Mouse (Mus musculus) stomach, embryonic 16.5 days (tissue): ENCODE measurements around the gene Ccdc171. TPM values are rescaled to one million over a fixed set of nuclear protein-coding genes. Genes with fewer than 3 reads are reported as not detected.
A peak's percentile ranks its signal among the peaks of the same experiment; 100 is the strongest.
"Not testable (repeated sequence)": the region's sequence is repeated elsewhere in the genome, so short reads cannot be mapped to it uniquely, and the experiment has no call there.

Experiments
- ATAC-seq: fragments of 200-750 bp; cut with Nextera tagmentation; 2 replicates; pipeline ENCODE4 v1.8.0; 2017; ENCODE audit warnings: moderate number of reproducible peaks, moderate TSS enrichment; ENCODE audit not compliant: insufficient read depth, low FRiP score
- H3K27ac ChIP-seq: fragments of 300-500 bp; sonication (generic); 2 replicates; pipeline ENCODE4 v1.5.1; 2014; ENCODE audit warnings: low read length
- H3K27me3 ChIP-seq: fragments of 300-500 bp; sonication (generic); 2 replicates; pipeline ENCODE4 v1.6.1; 2014; ENCODE audit warnings: low read length, control low read depth, mixed read lengths; ENCODE audit not compliant: control insufficient read depth, insufficient read depth
- H3K36me3 ChIP-seq: fragments of 300-500 bp; sonication (generic); 2 replicates; pipeline ENCODE4 v1.6.1; 2014; ENCODE audit warnings: low read length; ENCODE audit not compliant: control insufficient read depth, insufficient read depth
- H3K4me1 ChIP-seq: fragments of 300-500 bp; sonication (generic); 2 replicates; pipeline ENCODE4 v1.6.1; 2014; ENCODE audit warnings: low read length, control low read depth, mixed read lengths; ENCODE audit not compliant: control insufficient read depth, insufficient read depth
- H3K4me2 ChIP-seq: fragments of 300-500 bp; sonication (generic); 2 replicates; pipeline ENCODE4 v1.6.1; 2014; ENCODE audit warnings: low read depth, low read length, mixed read lengths
- H3K4me3 ChIP-seq: fragments of 300-500 bp; sonication (generic); replicated peaks from 2 replicates; pipeline ENCODE4 v1.5.1; 2014; ENCODE audit warnings: mild to moderate bottlenecking, low read length
- H3K9ac ChIP-seq: fragments of 300-500 bp; sonication (generic); 2 replicates; pipeline ENCODE4 v1.6.1; 2014; ENCODE audit warnings: low read length
- H3K9me3 ChIP-seq: fragments of 300-500 bp; sonication (generic); replicated peaks from 2 replicates; pipeline ENCODE4 v1.6.1; 2016; ENCODE audit warnings: low read length, control low read depth; ENCODE audit not compliant: control insufficient read depth
- WGBS: fragments of 180-500 bp; shearing (Covaris S2); extraction: QIAGEN DNeasy Blood & Tissue Kit; methylation state at CpG from one replicate; pipeline ENCODE4 v1.1.7; 2014; 5-methylcytosine and 5-hydroxymethylcytosine counted together
- polyA plus RNA-seq: library from polyadenylated mRNA; unstranded; fragments of >200 nt; fragmentation: Nextera tagmentation; extraction: Ambion mirVana; gene quantifications from 2 replicates; pipeline ENCODE4 v1.2.1, GENCODE M21; 2015

Gene Ccdc171
- polyA plus RNA-seq, 1 experiment from 2014 or later = 3.7 TPM

GRCm38 (mm10) chr4:83501037-83501430 is 24.3 kb upstream of the Ccdc171 start:
- Histone ChIP-seq H3K27ac (no peak overlapping the region), H3K9me3 (no peaks in the 10 kb centered on the region), H3K27me3 (no peaks in the 10 kb centered on the region), H3K36me3 (no peaks in the 10 kb centered on the region), H3K4me1 (no peaks in the 10 kb centered on the region), H3K4me3 (no peak overlapping the region), H3K4me2 (peak overlapping the region; percentile 48; the same call in 1 of the 2 replicates), H3K9ac (no peak overlapping the region)
- 42% methylated on average over 7 of the region's 7 CpGs for WGBS
- ATAC-seq = no peak

- H3K9me3 ChIP-seq = no peaks in the 10 kb centered on the region
- no peaks in the 10 kb centered on the region for H3K27me3 ChIP-seq
- H3K4me2 ChIP-seq = no peak overlapping the region
- H3K9ac ChIP-seq = no peak overlapping the region
- 49% methylated on average over 2 of the region's 2 CpGs for WGBS
- no peaks in the 10 kb centered on the region for H3K4me1 ChIP-seq
- no peak overlapping the region for H3K27ac ChIP-seq
- no peak overlapping the region for H3K4me3 ChIP-seq
- no peak for ATAC-seq
- no peaks in the 10 kb centered on the region for H3K36me3 ChIP-seq
Measured at GRCm38 (mm10) chr4:83509600-83509999, 15.7 kb upstream of the Ccdc171 start.

GRCm38 (mm10) chr4:83511083-83511482 is 14.3 kb upstream of the Ccdc171 start:
- 60% methylated on average over 8 of the region's 8 CpGs for WGBS
- Histone ChIP-seq H3K4me2 (no peak overlapping the region), H3K27ac (no peak overlapping the region), H3K36me3 (no peaks in the 10 kb centered on the region), H3K27me3 (no peaks in the 10 kb centered on the region), H3K4me3 (no peak overlapping the region), H3K4me1 (no peaks in the 10 kb centered on the region), H3K9me3 (no peaks in the 10 kb centered on the region), H3K9ac (no peak overlapping the region)
- ATAC-seq = no peak

GRCm38 (mm10) chr4:83512217-83512616 is 13.1 kb upstream of the Ccdc171 start:
- no peaks in the 10 kb centered on the region for H3K36me3 ChIP-seq
- no peaks in the 10 kb centered on the region for H3K4me1 ChIP-seq
- ATAC-seq = no peak
- H3K4me3 ChIP-seq = no peak overlapping the region
- WGBS = 81% methylated on average over 3 of the region's 3 CpGs
- no peak overlapping the region for H3K9ac ChIP-seq
- H3K9me3 ChIP-seq = no peaks in the 10 kb centered on the region
- H3K27me3 ChIP-seq = no peaks in the 10 kb centered on the region
- no peak overlapping the region for H3K27ac ChIP-seq
- H3K4me2 ChIP-seq = no peak overlapping the region

GRCm38 (mm10) chr4:83512644-83513043 is 12.7 kb upstream of the Ccdc171 start:
- Histone ChIP-seq H3K27me3 (no peaks in the 10 kb centered on the region), H3K4me2 (no peak overlapping the region), H3K9ac (no peak overlapping the region), H3K4me1 (no peaks in the 10 kb centered on the region), H3K27ac (no peak overlapping the region), H3K9me3 (no peaks in the 10 kb centered on the region), H3K4me3 (no peak overlapping the region), H3K36me3 (no peaks in the 10 kb centered on the region)
- WGBS = 59% methylated on average over 2 of the region's 2 CpGs
- ATAC-seq = no peak

- H3K4me2 ChIP-seq = no peak overlapping the region
- H3K9ac ChIP-seq = no peak overlapping the region
- no peaks in the 10 kb centered on the region for H3K27me3 ChIP-seq
- no peak overlapping the region for H3K27ac ChIP-seq
- no peaks in the 10 kb centered on the region for H3K36me3 ChIP-seq
- ATAC-seq = no peak
- WGBS = 77% methylated on average over 1 of the region's 1 CpGs
- no peaks in the 10 kb centered on the region for H3K9me3 ChIP-seq
- no peaks in the 10 kb centered on the region for H3K4me1 ChIP-seq
- no peak overlapping the region for H3K4me3 ChIP-seq
Measured at GRCm38 (mm10) chr4:83514183-83514582, 11.2 kb upstream of the Ccdc171 start.

- Histone ChIP-seq H3K9me3 (no peaks in the 10 kb centered on the region), H3K27me3 (no peaks in the 10 kb centered on the region), H3K4me2 (no peak overlapping the region), H3K9ac (no peak overlapping the region), H3K4me3 (no peak overlapping the region), H3K4me1 (no peaks in the 10 kb centered on the region), H3K36me3 (no peaks in the 10 kb centered on the region), H3K27ac (no peak overlapping the region)
- ATAC-seq = no peak
- 81% methylated on average over 10 of the region's 10 CpGs for WGBS
Measured at GRCm38 (mm10) chr4:83514976-83515669, 10.2 kb upstream of the Ccdc171 start.

GRCm38 (mm10) chr4:83516144-83516543 is 9.2 kb upstream of the Ccdc171 start:
- not testable (repeated sequence) for H3K27me3 ChIP-seq, ATAC-seq, H3K36me3 ChIP-seq, H3K9me3 ChIP-seq, H3K4me3 ChIP-seq, H3K4me1 ChIP-seq, H3K4me2 ChIP-seq, H3K9ac ChIP-seq, H3K27ac ChIP-seq
- 89% methylated on average over 5 of the region's 6 CpGs for WGBS

GRCm38 (mm10) chr4:83519148-83519547 is 6.2 kb upstream of the Ccdc171 start:
- no peaks in the 10 kb centered on the region for H3K36me3 ChIP-seq
- H3K4me2 ChIP-seq = no peak overlapping the region
- no peak overlapping the region for H3K9ac ChIP-seq
- 84% methylated on average over 2 of the region's 2 CpGs for WGBS
- ATAC-seq = no peak
- H3K4me3 ChIP-seq = no peak overlapping the region
- H3K9me3 ChIP-seq = no peaks in the 10 kb centered on the region
- H3K27ac ChIP-seq = no peak overlapping the region
- H3K4me1 ChIP-seq = no peaks in the 10 kb centered on the region
- no peaks in the 10 kb centered on the region for H3K27me3 ChIP-seq
